Mouse (Mus musculus): ENCODE measurements around the gene Rgs7.

GRCm38 (mm10) chr1:175290072-175290471 lies 202.2 kb downstream of the Rgs7 start:
- TF ChIP-seq POLR2A (IDR thresholded peaks at IDR 0.05; ENCODE audit: insufficient read depth, low read length) (no peak), CTCF (IDR thresholded peaks at IDR 0.05; ENCODE audit: low read depth, low read length) (no peak)
